Mouse (Mus musculus): ENCODE data around the gene Fer1l4.

DNA sequence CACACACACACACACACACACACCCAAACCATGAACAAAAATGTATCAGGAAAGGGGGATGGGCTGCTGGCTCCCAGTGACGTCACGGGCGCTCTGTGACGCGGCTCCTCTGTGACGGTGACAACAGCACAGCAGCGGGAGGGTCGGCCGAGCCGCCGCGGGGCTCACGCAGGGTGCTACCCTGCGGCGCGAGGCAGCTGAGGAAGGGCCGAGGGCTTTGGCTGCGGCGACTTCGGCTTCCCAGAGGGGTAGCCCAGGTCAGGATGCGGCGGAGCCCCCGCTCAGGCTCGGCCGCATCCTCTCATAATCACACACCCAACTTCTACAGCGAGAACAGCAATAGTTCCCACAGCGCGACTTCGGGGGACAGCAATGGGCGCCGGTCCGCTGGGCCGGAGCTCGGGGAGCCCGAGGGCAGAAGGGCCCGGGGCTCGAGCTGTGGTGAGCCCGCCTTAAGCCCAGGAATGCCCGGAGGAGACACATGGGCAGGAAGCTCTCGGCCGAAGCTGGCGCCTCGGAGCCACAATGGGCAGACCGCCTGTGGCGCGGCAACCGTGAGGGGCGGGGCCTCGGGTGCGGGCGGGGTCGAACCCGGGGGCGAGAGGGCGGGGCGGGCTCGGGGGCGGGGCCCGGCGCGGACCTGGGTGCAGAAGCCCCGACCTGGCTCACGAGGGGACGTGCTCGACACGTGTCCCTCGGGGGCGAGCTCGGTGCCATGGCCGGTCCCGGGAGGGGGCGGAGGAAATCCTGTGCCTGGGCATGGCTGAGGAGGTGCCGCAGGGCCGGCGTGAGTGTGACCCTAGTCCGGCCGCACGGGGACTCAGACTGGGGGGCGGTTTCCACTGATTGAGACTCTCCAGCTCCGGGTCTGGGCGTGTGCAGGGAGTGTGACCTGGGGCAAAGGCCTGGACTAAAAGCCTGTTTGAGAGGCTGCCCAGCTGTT, 12.6 kb upstream of the Fer1l4 start, which contains the start of gene Spag4:
- TF ChIP-seq CTCF (IDR thresholded peaks at IDR 0.05; ENCODE audit: borderline replicate concordance, insufficient read depth, low read length): no peak
- peak; percentile 76 for TF ChIP-seq POLR2A (IDR thresholded peaks at IDR 0.05; ENCODE audit: low read depth, low read length)
